Mouse (Mus musculus) stomach, embryonic 15.5 days (tissue): ENCODE measurements around the gene Vmn2r56. TPM values are rescaled to one million over a fixed set of nuclear protein-coding genes. Genes with fewer than 3 reads are reported as not detected.
"Not testable (repeated sequence)": the region's sequence is repeated elsewhere in the genome, so short reads cannot be mapped to it uniquely, and the experiment has no call there.

ENCODE experiments used
- ATAC-seq: fragments of 200-750 bp; cut with Nextera tagmentation; 2 replicates; pipeline ENCODE4 v1.8.0; 2017; ENCODE audit warnings: low read depth, moderate number of reproducible peaks, moderate TSS enrichment; ENCODE audit not compliant: insufficient read depth, low FRiP score
- H3K27ac ChIP-seq: fragments of 300-500 bp; sonication (generic); 2 replicates; pipeline ENCODE4 v1.5.1; 2015; ENCODE audit warnings: mild to moderate bottlenecking, inconsistent platforms
- H3K27me3 ChIP-seq: fragments of 300-500 bp; sonication (generic); replicated peaks from 2 replicates; pipeline ENCODE4 v1.6.1; 2015; ENCODE audit warnings: inconsistent platforms
- H3K36me3 ChIP-seq: fragments of 300-500 bp; sonication (generic); 2 replicates; pipeline ENCODE4 v1.6.1; 2015; ENCODE audit warnings: inconsistent platforms
- H3K4me1 ChIP-seq: fragments of 300-500 bp; sonication (generic); 2 replicates; pipeline ENCODE4 v1.6.1; 2015; ENCODE audit warnings: inconsistent platforms
- H3K4me2 ChIP-seq: fragments of 300-500 bp; sonication (generic); 2 replicates; pipeline ENCODE4 v1.6.1; 2015; ENCODE audit warnings: mild to moderate bottlenecking, inconsistent platforms
- H3K4me3 ChIP-seq: fragments of 300-500 bp; sonication (generic); replicated peaks from 2 replicates; pipeline ENCODE4 v1.5.1; 2015; ENCODE audit warnings: inconsistent platforms
- H3K9ac ChIP-seq: fragments of 300-500 bp; sonication (generic); 2 replicates; pipeline ENCODE4 v1.6.1; 2015; ENCODE audit warnings: inconsistent platforms
- H3K9me3 ChIP-seq: fragments of 300-500 bp; sonication (generic); 2 replicates; pipeline ENCODE4 v1.6.1; 2016; ENCODE audit warnings: inconsistent platforms
- WGBS: fragments of 180-500 bp; shearing (Covaris S2); methylation state at CpG from one replicate; pipeline ENCODE4 v1.1.7; 2015; 5-methylcytosine and 5-hydroxymethylcytosine counted together
- polyA plus RNA-seq: library from polyadenylated mRNA; unstranded; fragments of >200 nt; fragmentation: Nextera tagmentation; extraction: Ambion mirVana; gene quantifications from 2 replicates; pipeline ENCODE4 v1.2.1, GENCODE M21; 2015

The Vmn2r56 gene
- polyA plus RNA-seq: not detected in 2 replicates

DNA sequence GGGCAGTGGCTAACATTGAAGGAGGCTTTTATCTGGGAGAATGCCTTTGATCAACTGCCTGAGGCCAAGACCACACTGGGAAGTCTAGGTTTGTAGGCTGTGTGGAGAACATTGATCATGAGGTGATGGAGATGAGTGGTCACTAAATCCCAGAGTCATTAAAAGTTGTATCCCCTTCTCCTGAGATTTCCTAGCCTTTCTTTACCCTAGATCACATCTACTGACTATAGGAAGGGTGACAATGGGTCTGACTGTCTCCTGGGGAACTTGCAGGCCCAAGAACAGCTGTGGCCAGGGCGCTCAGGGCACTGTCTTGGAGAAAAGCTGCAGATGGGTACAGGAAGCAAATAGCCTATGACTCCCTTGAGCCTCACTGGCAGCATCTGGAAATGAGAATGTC lies at the start of gene Vmn2r56:
Gene Vmn2r56 (minus strand): TSS at position 101 of the 400 bp plus-strand sequence.
- Histone ChIP-seq H3K36me3 (no peaks in the 10 kb centered on the region), H3K27me3 (no peaks in the 10 kb centered on the region), H3K9ac (no peak within 1 kb of the TSS), H3K4me1 (no peaks in the 10 kb centered on the region), H3K27ac (no peak within 1 kb of the TSS), H3K4me3 (no peak within 1 kb of the TSS), H3K9me3 (no peaks in the 10 kb centered on the region), H3K4me2 (no peak within 1 kb of the TSS)
- WGBS: 46% methylated on average over 1 of the region's 1 CpGs
- no peak for ATAC-seq

DNA sequence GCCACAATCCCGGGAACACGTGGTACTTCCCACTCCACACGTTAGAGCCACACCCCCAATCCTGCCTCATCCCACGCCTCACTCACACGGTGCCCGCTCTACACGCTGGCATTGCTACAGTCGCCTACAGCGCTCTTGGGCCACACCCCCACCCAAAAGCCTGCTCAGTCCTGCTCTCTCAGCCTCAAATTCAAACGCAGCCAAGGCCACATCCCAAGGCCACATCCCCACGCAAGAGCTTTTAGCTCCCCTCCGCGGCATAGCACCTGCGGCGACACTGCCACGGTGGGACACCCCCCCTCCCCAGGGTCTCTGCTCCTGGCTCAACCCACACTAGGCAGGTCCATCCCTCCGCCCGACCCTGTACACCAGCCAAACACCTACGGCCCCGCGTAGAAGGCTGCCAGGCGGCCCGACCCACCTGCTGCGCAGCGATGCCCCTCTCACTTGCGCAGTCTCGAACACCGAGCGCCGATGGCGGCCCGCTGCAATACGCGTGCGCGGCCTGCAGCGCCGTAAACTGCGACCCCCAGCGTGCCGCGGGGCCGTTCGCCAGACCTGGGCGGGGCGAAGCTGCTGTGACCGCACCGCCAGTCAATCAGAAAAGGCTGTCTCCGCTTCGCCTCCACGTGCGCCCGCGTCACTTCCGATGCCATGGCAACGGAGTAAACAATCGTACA lies 45.5 kb upstream of the Vmn2r56 start:
- ATAC-seq: peak; percentile 90
- Histone ChIP-seq H3K9ac (peak overlapping the region; percentile 41), H3K4me1 (peaks cover 8% of the 10 kb centered on the region; the same call in 1 of the 2 replicates), H3K36me3 (no peaks in the 10 kb centered on the region), H3K9me3 (no peaks in the 10 kb centered on the region), H3K27ac (no peak overlapping the region), H3K27me3 (no peaks in the 10 kb centered on the region), H3K4me2 (peak overlapping the region; percentile 99), H3K4me3 (peak overlapping the region; percentile 63)
- under 1% methylated on average over 57 of the region's 57 CpGs for WGBS

DNA sequence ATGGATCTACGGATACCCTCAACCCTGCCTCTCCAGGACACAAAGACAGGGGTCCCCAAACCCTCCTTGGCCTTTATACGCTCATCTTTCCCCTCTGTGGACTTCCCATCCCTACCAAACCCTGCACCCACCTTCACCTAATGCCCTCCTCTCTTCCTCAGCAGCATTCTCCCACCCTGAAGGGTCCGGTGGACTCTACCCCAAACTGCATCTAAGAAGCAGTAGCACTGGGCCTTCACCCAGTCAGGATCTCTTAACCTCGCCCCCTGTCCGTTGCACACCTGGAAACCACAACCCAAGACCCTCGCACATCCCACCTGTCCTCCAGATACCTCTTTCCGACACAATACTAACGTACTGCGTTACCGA lies 45.0 kb upstream of the Vmn2r56 start:
- H3K4me2 ChIP-seq: peak overlapping the region; percentile 99
- no peaks in the 10 kb centered on the region for H3K36me3 ChIP-seq
- peak overlapping the region; percentile 41; the same call in 1 of the 2 replicates for H3K9ac ChIP-seq
- H3K27me3 ChIP-seq: no peaks in the 10 kb centered on the region
- ATAC-seq: no peak
- peak overlapping the region; percentile 63 for H3K4me3 ChIP-seq
- peaks cover 8% of the 10 kb centered on the region; the same call in 1 of the 2 replicates for H3K4me1 ChIP-seq
- H3K9me3 ChIP-seq: no peaks in the 10 kb centered on the region
- H3K27ac ChIP-seq: no peak overlapping the region
- WGBS: 22% methylated on average over 10 of the region's 10 CpGs

DNA sequence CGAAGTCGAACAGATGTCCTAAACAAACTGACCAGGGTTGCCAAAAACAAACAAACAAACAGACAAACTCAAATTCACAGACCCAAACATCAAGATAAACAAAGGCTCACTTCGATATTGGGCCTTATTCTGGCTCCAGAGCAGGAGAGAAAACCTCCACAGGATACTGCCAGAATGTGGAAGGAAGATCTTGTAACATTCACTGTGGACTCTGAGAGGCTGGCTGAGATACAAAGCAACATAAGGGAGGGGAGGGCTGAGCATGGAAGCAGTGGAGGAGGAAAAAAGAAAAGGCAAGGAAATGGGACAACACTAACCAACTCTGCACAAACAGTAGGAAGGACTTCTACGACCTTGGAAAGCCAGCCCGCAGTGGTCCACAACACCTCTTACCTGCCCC lies 44.3 kb upstream of the Vmn2r56 start:
- 86% methylated on average over 5 of the region's 5 CpGs for WGBS
- no peak overlapping the region for H3K4me3 ChIP-seq
- no peak overlapping the region for H3K27ac ChIP-seq

DNA sequence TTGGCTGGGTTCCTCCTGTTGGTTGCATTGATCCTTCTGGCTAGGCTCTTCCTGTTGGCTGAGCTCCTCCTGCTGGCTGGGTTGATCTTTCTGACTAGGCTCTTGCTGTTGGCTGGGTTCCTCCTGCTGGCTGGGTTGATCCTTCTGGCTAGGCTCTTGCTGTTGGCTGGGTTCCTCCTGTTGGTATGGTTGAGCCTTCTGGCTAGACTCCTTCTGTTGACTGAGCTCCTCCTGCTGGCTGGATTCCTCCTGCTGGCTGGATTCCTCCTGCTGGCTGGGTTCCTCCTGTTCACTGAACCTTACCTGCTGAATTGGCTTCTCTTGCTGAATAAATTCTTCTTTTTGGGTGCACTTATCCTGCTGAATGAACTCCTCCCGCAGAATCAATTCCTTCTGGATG lies 39.8 kb upstream of the Vmn2r56 start:
- Histone ChIP-seq H3K27me3 (no peaks in the 10 kb centered on the region), H3K4me3 (no peak overlapping the region), H3K4me2 (no peak overlapping the region), H3K9ac (no peak overlapping the region), H3K9me3 (no peaks in the 10 kb centered on the region), H3K4me1 (0 out of 2 replicates have a peak, but pooled peaks cover 1% of the 10 kb centered on the region), H3K36me3 (peaks cover 8% of the 10 kb centered on the region; the same call in 1 of the 2 replicates), H3K27ac (no peak overlapping the region)
- no peak for ATAC-seq
- WGBS: 100% methylated on average over 1 of the region's 1 CpGs

More for the DNA sequence above, 44.3 kb upstream of the Vmn2r56 start:
- Histone ChIP-seq H3K9ac (no peak overlapping the region), H3K36me3 (peaks cover 6% of the 10 kb centered on the region; the same call in 1 of the 2 replicates), H3K27me3 (no peaks in the 10 kb centered on the region), H3K9me3 (no peaks in the 10 kb centered on the region), H3K4me2 (0 out of 2 replicates have a peak overlapping the region, but pooled peaks have one; percentile 99), H3K4me1 (peaks cover 8% of the 10 kb centered on the region; the same call in 1 of the 2 replicates)
- ATAC-seq: no peak

DNA sequence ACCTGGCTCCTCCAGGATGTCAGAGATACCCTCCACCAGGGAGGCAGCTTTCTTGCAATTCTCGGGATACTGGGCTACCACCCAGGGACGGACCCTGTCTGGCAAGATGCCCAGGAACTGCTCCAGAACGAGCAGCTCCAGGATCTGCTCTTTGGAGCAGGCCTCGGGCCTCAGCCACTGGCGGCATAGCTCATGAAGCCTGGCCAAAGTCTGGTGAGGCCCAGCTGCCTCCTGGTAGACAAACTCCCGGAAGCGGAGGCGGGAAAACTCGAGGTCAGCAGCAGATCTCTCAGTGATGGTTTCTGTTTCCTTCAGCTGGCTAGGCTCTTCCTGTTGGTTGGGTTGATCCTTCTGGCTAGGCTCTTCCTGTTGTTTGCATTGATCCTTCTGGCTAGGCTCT lies 39.3 kb upstream of the Vmn2r56 start:
- no peak for ATAC-seq
- Histone ChIP-seq H3K36me3 (peaks cover 8% of the 10 kb centered on the region; the same call in 1 of the 2 replicates), H3K4me2 (no peak overlapping the region), H3K9me3 (no peaks in the 10 kb centered on the region), H3K4me3 (no peak overlapping the region), H3K9ac (no peak overlapping the region), H3K4me1 (no peaks in the 10 kb centered on the region), H3K27ac (no peak overlapping the region), H3K27me3 (no peaks in the 10 kb centered on the region)
- WGBS: 91% methylated on average over 9 of the region's 9 CpGs

DNA sequence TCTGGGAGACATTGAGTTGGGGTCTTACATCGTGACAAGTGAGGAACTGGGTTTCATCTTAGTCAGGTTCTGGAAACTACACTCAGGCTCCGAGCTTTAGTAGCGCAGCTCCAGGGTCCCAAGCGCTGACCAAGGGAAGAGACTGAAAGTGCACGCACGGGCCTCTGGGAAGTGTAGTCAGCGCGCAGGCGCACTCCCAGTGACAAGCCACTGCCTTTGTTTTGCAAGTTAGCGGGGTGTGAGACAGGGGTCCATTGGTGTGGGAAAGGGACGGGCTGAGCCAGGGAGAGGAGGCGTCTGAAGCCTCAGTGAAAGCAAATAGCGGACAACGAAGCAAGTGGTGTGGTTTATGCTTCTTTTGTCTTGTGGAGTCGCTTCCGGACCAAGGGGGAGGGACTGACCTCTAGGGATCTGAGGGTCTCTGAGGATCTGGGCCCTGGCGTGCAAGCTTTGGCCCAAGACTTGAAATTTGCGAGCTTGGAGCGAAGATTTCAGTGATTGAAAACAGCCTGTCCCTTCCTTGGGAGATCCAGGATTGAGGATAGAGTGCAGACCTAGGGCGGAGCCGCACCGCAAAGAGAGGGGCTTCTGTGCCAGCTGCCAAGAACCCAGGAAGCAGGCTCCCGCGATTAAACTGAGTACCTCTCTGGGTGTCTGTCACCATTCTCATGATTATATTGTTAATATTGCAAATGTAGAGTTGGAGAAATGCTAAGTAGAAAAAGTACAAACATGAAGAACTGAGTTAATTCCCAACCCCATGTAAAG lies 14.8 kb upstream of the Vmn2r56 start:
- Histone ChIP-seq H3K4me1 (no peaks in the 10 kb centered on the region), H3K27me3 (no peaks in the 10 kb centered on the region), H3K36me3 (no peaks in the 10 kb centered on the region), H3K4me3 (0 out of 2 replicates have a peak overlapping the region, but pooled peaks have one; percentile 11), H3K4me2 (0 out of 2 replicates have a peak overlapping the region, but pooled peaks have one; percentile 8), H3K9me3 (no peaks in the 10 kb centered on the region), H3K27ac (no peak overlapping the region), H3K9ac (no peak overlapping the region)
- WGBS: 74% methylated on average over 24 of the region's 24 CpGs
- no peak for ATAC-seq

DNA sequence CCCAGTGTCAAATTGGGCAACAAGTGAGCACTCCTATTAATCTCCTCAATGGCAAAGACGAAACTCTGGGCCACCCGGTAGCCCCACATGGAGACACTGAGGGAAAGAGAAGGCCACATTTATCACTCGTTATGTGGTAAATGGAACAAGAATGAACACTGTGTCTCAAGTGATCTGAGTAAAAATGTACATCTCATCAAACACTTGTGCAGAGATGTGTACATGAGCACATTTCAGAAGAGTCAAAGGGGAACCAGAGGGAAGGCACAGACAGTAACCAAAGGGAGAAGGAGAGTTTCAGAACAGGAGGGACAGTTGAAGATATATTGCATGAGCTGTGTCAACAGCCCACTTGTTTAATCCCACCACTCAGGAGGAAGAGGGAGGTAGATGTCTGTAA lies 49.9 kb downstream of the Vmn2r56 start, which contains the start of gene Vmn2r55:
Gene Vmn2r55 (minus strand): TSS at position 101 of the 400 bp plus-strand sequence.
- not testable (repeated sequence) for H3K4me2 ChIP-seq, H3K36me3 ChIP-seq, H3K9me3 ChIP-seq, H3K9ac ChIP-seq, H3K4me1 ChIP-seq, H3K27me3 ChIP-seq, H3K27ac ChIP-seq, H3K4me3 ChIP-seq, ATAC-seq
- WGBS: 83% methylated on average over 3 of the region's 3 CpGs

DNA sequence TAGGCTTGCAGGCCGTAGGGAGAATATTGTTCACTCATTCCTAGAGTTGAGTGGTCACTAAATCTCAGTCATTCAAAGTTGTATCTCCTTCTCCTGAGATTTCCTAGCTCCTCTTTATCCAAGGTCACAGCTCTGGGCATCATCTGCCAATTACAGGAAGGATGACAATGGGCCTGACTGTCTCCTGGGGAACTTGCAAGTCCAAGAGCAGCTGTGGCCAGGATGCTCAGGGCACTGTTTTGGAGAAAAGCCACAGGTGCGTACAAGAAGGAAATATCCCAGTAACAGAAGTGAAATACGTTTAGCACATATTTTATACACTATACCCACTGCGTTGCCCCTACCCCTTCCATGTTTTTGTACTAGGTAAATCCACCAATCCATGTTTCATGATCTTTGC lies 94.6 kb downstream of the Vmn2r56 start, which contains the start of gene Vmn2r54:
Gene Vmn2r54 (minus strand): TSS at position 101 of the 400 bp plus-strand sequence.
- H3K9me3 ChIP-seq, H3K27ac ChIP-seq, ATAC-seq, H3K27me3 ChIP-seq, H3K4me1 ChIP-seq, H3K4me3 ChIP-seq, H3K36me3 ChIP-seq, H3K9ac ChIP-seq, H3K4me2 ChIP-seq: not testable (repeated sequence)
- 78% methylated on average over 3 of the region's 4 CpGs for WGBS

Other genes with a start within 250 kb of the Vmn2r56 start
- gene 2900092C05Rik, start 222.5 kb downstream of the Vmn2r56 start, polyA plus RNA-seq: not detected in 2 replicates
- gene Vmn2r53, start 126.2 kb downstream of the Vmn2r56 start, polyA plus RNA-seq: under 0.01 and 0.01 TPM in 2 replicates
- not detected in 2 replicates for gene Vmn2r54, start 94.7 kb downstream of the Vmn2r56 start, polyA plus RNA-seq
- not detected in 2 replicates for gene Vmn2r55, start 50.0 kb downstream of the Vmn2r56 start, polyA plus RNA-seq
- 5.6 and 6.8 TPM in 2 replicates for gene Zscan18, start 68.6 kb upstream of the Vmn2r56 start, polyA plus RNA-seq
- 12.5 and 14.7 TPM in 2 replicates for gene Zfp329, start 83.9 kb upstream of the Vmn2r56 start, polyA plus RNA-seq
- gene Zfp110, start 99.8 kb upstream of the Vmn2r56 start, polyA plus RNA-seq: 32.3 and 34.4 TPM in 2 replicates
- gene Zfp128, start 146.2 kb upstream of the Vmn2r56 start, polyA plus RNA-seq: 3.4 and 3.6 TPM in 2 replicates
- gene Zscan22, start 162.8 kb upstream of the Vmn2r56 start, polyA plus RNA-seq: 13.3 and 15.6 TPM in 2 replicates
- 988 and 1,049 TPM in 2 replicates for gene Rps5, start 187.3 kb upstream of the Vmn2r56 start, polyA plus RNA-seq
- 1.0 and 1.3 TPM in 2 replicates for gene Rnf225, start 192.4 kb upstream of the Vmn2r56 start, polyA plus RNA-seq
- 8.9 and 10.3 TPM in 2 replicates for gene Zfp324, start 230.8 kb upstream of the Vmn2r56 start, polyA plus RNA-seq
- gene Zfp446, start 242.8 kb upstream of the Vmn2r56 start, polyA plus RNA-seq: 6.9 and 8.4 TPM in 2 replicates